Comparison of ENCODE assay signal across 8 mouse cellular contexts in the genomic region with DNA sequence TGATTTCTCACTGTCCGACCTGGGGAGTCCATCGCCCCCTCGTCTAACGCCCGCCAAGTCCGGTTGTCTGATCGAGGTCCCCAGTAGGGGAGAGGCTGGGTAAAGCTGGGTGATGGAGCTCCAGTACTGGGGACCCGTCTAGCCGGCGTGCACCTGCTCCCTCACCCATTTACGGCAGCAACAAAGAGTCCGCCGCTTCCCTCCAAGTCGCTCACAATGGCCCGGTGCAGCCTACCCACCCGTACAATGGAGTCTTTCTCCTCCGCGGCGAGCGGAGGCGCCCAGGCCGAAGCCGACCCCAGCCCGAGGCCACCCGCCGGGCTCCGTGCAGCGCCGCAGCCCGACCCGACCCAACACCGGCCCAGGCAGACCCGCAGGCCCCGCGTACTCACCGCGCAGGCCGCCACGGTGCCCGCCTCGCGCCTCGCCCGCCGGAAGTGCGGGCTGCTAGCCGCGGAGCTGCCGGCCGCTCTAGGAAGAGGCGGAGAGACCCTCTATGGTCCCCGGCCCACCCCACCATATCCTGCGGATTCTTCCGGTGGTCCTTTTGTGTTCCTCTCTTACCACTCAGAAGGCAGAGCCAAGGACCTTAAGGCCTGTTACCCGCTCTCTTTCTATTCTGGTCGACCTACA. TPM values are rescaled to one million over a fixed set of nuclear protein-coding genes. Genes with fewer than 3 reads are reported as not detected.
DNase-seq lines count a peak whose midpoint lies in the region; ATAC-seq lines count a peak whose summit lies in the region.

A gene (minus strand): TSS at position 461 of the 633 bp plus-strand sequence.

- H3K27ac ChIP-seq in forebrain, embryonic 16.5 days (ENCODE audit: low read length), result peak within 1 kb of the TSS; percentile 89

- peak within 1 kb of the TSS; percentile 69 for H3K4me3 ChIP-seq in forebrain, embryonic 16.5 days (replicated peaks; ENCODE audit: low read length)

- DNase-seq in MN1 (ENCODE audit: low spot score), result peak; percentile 75
- DNase-seq in cerebellum, adult 11 months, result peak; percentile 61
- DNase-seq in heart, postnatal 4 days, result peak; percentile 75
- DNase-seq in layer of hippocampus, adult 8-10 months (ENCODE audit: low spot score in 2 of 2), result peak; percentile 21 to 51
- peak; percentile 80 for DNase-seq in lung, postnatal 10 days
- DNase-seq in ovary, postnatal 36 days (ENCODE audit: low spot score), result peak; percentile 76
- peak; percentile 80 to 85 for DNase-seq in thymus, postnatal 36 days

- no peaks in the 10 kb centered on the region for H3K9me3 ChIP-seq in forebrain, embryonic 16.5 days (ENCODE audit: control insufficient read depth, low read length)

- peaks cover 13% of the 10 kb centered on the region for H3K4me1 ChIP-seq in forebrain, embryonic 16.5 days (replicated peaks; ENCODE audit: control insufficient read depth, insufficient read depth, low read length)

- peaks cover 6% of the 10 kb centered on the region; the same call in 1 of the 2 replicates for H3K36me3 ChIP-seq in forebrain, embryonic 16.5 days (ENCODE audit: control insufficient read depth, insufficient read depth)

- ATAC-seq in forebrain, embryonic 16.5 days, result peak; percentile 99

- H3K27me3 ChIP-seq in forebrain, embryonic 16.5 days (replicated peaks; ENCODE audit: control insufficient read depth, insufficient read depth, low read length), result no peaks in the 10 kb centered on the region

- peak within 1 kb of the TSS; percentile 89 for H3K9ac ChIP-seq in forebrain, embryonic 16.5 days (replicated peaks; ENCODE audit: low read depth, low read length)

- under 1% methylated on average over 55 of the region's 56 CpGs for WGBS in forebrain, embryonic 16.5 days

- peak within 1 kb of the TSS; percentile 59 for H3K4me2 ChIP-seq in forebrain, embryonic 16.5 days (ENCODE audit: low read length)

RNA-seq across cellular contexts. Expression of the gene that starts here (rescaled TPM):
- 202 and 234 TPM in 2 replicates for polyA plus RNA-seq in forebrain, embryonic 16.5 days (2015; fragmentation: Nextera tagmentation; extraction: Ambion mirVana)
- total RNA-seq in heart, postnatal 4 days (2021), result 10 to 100 TPM; 36.7 to 43.5 TPM
- 10 to 100 TPM; 19.8 to 22.8 (median 20.4) TPM for total RNA-seq in layer of hippocampus, adult 8-10 months (2022)

Comparison
In these comparisons a context has a peak if more than half of its experiments do, and no peak if none do; other contexts are left out.
1. Peak in every context shown above with its lines: DNase-seq, ATAC-seq, H3K4me3 ChIP-seq and H3K27ac ChIP-seq.